Mouse (Mus musculus) kidney, embryonic 16.5 days (tissue): ENCODE measurements around the gene Tdrd7. TPM values are rescaled to one million over a fixed set of nuclear protein-coding genes. Genes with fewer than 3 reads are reported as not detected.

Experiments
- ATAC-seq: fragments of 200-750 bp; cut with Nextera tagmentation; 2 replicates; pipeline ENCODE4 v1.8.0; 2017; ENCODE audit warnings: moderate TSS enrichment; ENCODE audit not compliant: low FRiP score, low TSS enrichment
- H3K27ac ChIP-seq: fragments of 300-500 bp; sonication (generic); 2 replicates; pipeline ENCODE4 v1.5.1; 2014; ENCODE audit warnings: low read length
- H3K27me3 ChIP-seq: fragments of 300-500 bp; sonication (generic); 2 replicates; pipeline ENCODE4 v1.6.1; 2014; ENCODE audit warnings: low read length, control low read depth, mixed read lengths; ENCODE audit not compliant: insufficient read depth
- H3K36me3 ChIP-seq: fragments of 300-500 bp; sonication (generic); 2 replicates; pipeline ENCODE4 v1.6.1; 2014; ENCODE audit warnings: low read length, control low read depth, mixed read lengths; ENCODE audit not compliant: insufficient read depth
- H3K4me1 ChIP-seq: fragments of 300-500 bp; sonication (generic); 2 replicates; pipeline ENCODE4 v1.6.1; 2014; ENCODE audit warnings: low read length, control low read depth, mixed read lengths; ENCODE audit not compliant: insufficient read depth
- H3K4me2 ChIP-seq: fragments of 300-500 bp; sonication (generic); replicated peaks from 2 replicates; pipeline ENCODE4 v1.6.1; 2014; ENCODE audit warnings: low read depth, low read length
- H3K4me3 ChIP-seq: fragments of 300-500 bp; sonication (generic); 2 replicates; pipeline ENCODE4 v1.5.1; 2014; ENCODE audit warnings: mild to moderate bottlenecking, low read length
- H3K9ac ChIP-seq: fragments of 300-500 bp; sonication (generic); replicated peaks from 2 replicates; pipeline ENCODE4 v1.6.1; 2014; ENCODE audit warnings: low read length
- H3K9me3 ChIP-seq: fragments of 300-500 bp; sonication (generic); 2 replicates; pipeline ENCODE4 v1.6.1; 2016; ENCODE audit warnings: low read length, control low read depth
- WGBS: fragments of 180-500 bp; shearing (Covaris S2); extraction: QIAGEN DNeasy Blood & Tissue Kit; methylation state at CpG from one replicate; pipeline ENCODE4 v1.1.7; 2014; 5-methylcytosine and 5-hydroxymethylcytosine counted together
- polyA plus RNA-seq: library from polyadenylated mRNA; unstranded; fragments of >200 nt; fragmentation: Nextera tagmentation; extraction: Ambion mirVana; gene quantifications from 2 replicates; pipeline ENCODE4 v1.2.1, GENCODE M21; 2015

The Tdrd7 gene
- polyA plus RNA-seq, 1 experiment from 2014 or later, result 20.1 TPM

- Histone ChIP-seq H3K4me3 (peak overlapping the region; percentile 86), H3K27ac (peak overlapping the region; percentile 75), H3K9ac (peak overlapping the region; percentile 84), H3K4me2 (peak overlapping the region; percentile 88), H3K36me3 (no peaks in the 10 kb centered on the region), H3K9me3 (no peaks in the 10 kb centered on the region), H3K4me1 (peaks cover 20% of the 10 kb centered on the region), H3K27me3 (0 out of 2 replicates have a peak, but pooled peaks cover 3% of the 10 kb centered on the region)
- peak; percentile 98 for ATAC-seq
- WGBS, result 2% methylated on average over 48 of the region's 51 CpGs
Observed at GRCm38 (mm10) chr4:45971806-45972447, 6.8 kb downstream of the Tdrd7 start.

- H3K9ac ChIP-seq, result peak overlapping the region; percentile 84
- under 1% methylated on average over 33 of the region's 53 CpGs for WGBS
- peak overlapping the region; percentile 86 for H3K4me3 ChIP-seq
- peak overlapping the region; percentile 75 for H3K27ac ChIP-seq
- H3K9me3 ChIP-seq, result no peaks in the 10 kb centered on the region
- 0 out of 2 replicates have a peak, but pooled peaks cover 3% of the 10 kb centered on the region for H3K27me3 ChIP-seq
- H3K36me3 ChIP-seq, result no peaks in the 10 kb centered on the region
- peak overlapping the region; percentile 88 for H3K4me2 ChIP-seq
- ATAC-seq, result peak; percentile 86
- peaks cover 16% of the 10 kb centered on the region for H3K4me1 ChIP-seq
Observed at GRCm38 (mm10) chr4:45972448-45972854, 7.3 kb downstream of the Tdrd7 start.

GRCm38 (mm10) chr4:45972951-45973350 is 7.8 kb downstream of the Tdrd7 start:
- Histone ChIP-seq H3K9ac (peak overlapping the region; percentile 84), H3K4me1 (peaks cover 12% of the 10 kb centered on the region; the same call in 1 of the 2 replicates), H3K27me3 (0 out of 2 replicates have a peak, but pooled peaks cover 3% of the 10 kb centered on the region), H3K36me3 (no peaks in the 10 kb centered on the region), H3K9me3 (no peaks in the 10 kb centered on the region), H3K27ac (no peak overlapping the region), H3K4me2 (peak overlapping the region; percentile 88), H3K4me3 (peak overlapping the region; percentile 86)
- 32% methylated on average over 9 of the region's 9 CpGs for WGBS
- no peak for ATAC-seq

GRCm38 (mm10) chr4:45976931-45977667 is 12.0 kb downstream of the Tdrd7 start:
- Histone ChIP-seq H3K9me3 (no peaks in the 10 kb centered on the region), H3K9ac (no peak overlapping the region), H3K27ac (no peak overlapping the region), H3K4me3 (no peak overlapping the region), H3K36me3 (no peaks in the 10 kb centered on the region), H3K4me2 (no peak overlapping the region), H3K4me1 (peaks cover 7% of the 10 kb centered on the region; the same call in 1 of the 2 replicates), H3K27me3 (0 out of 2 replicates have a peak, but pooled peaks cover 3% of the 10 kb centered on the region)
- ATAC-seq, result no peak
- WGBS, result 80% methylated on average over 6 of the region's 6 CpGs

GRCm38 (mm10) chr4:45979916-45980315 is 14.8 kb downstream of the Tdrd7 start:
- 35% methylated on average over 2 of the region's 2 CpGs for WGBS
- no peak overlapping the region for H3K4me3 ChIP-seq
- H3K9ac ChIP-seq, result no peak overlapping the region
- no peaks in the 10 kb centered on the region for H3K9me3 ChIP-seq
- H3K4me1 ChIP-seq, result no peaks in the 10 kb centered on the region
- no peak overlapping the region for H3K4me2 ChIP-seq
- no peaks in the 10 kb centered on the region for H3K36me3 ChIP-seq
- no peak overlapping the region for H3K27ac ChIP-seq
- H3K27me3 ChIP-seq, result no peaks in the 10 kb centered on the region
- ATAC-seq, result no peak

- Histone ChIP-seq H3K4me2 (no peak overlapping the region), H3K36me3 (no peaks in the 10 kb centered on the region)
Observed at GRCm38 (mm10) chr4:45981054-45981453, 15.9 kb downstream of the Tdrd7 start.

GRCm38 (mm10) chr4:45990427-45991135 is 25.4 kb downstream of the Tdrd7 start:
- no peaks in the 10 kb centered on the region for H3K27me3 ChIP-seq
- H3K4me3 ChIP-seq, result no peak overlapping the region
- no peak for ATAC-seq
- H3K4me2 ChIP-seq, result no peak overlapping the region
- no peak overlapping the region for H3K9ac ChIP-seq
- H3K36me3 ChIP-seq, result peaks cover 10% of the 10 kb centered on the region; the same call in 1 of the 2 replicates
- peaks cover 4% of the 10 kb centered on the region; the same call in 1 of the 2 replicates for H3K4me1 ChIP-seq
- H3K9me3 ChIP-seq, result no peaks in the 10 kb centered on the region
- no peak overlapping the region for H3K27ac ChIP-seq
- 41% methylated on average over 6 of the region's 6 CpGs for whole genome bisulfite sequencing

More at GRCm38 (mm10) chr4:45981054-45981453, 15.9 kb downstream of the Tdrd7 start:
- H3K9me3 ChIP-seq, result no peaks in the 10 kb centered on the region
- no peak overlapping the region for H3K27ac ChIP-seq
- H3K4me3 ChIP-seq, result no peak overlapping the region
- H3K27me3 ChIP-seq, result no peaks in the 10 kb centered on the region
- H3K9ac ChIP-seq, result no peak overlapping the region
- ATAC-seq, result no peak
- no peaks in the 10 kb centered on the region for H3K4me1 ChIP-seq

GRCm38 (mm10) chr4:45998536-45998935 is 33.4 kb downstream of the Tdrd7 start:
- WGBS, result 93% methylated on average over 4 of the region's 4 CpGs

GRCm38 (mm10) chr4:46008142-46008793 is 43.1 kb downstream of the Tdrd7 start:
- ATAC-seq, result no peak
- Histone ChIP-seq H3K4me3 (no peak overlapping the region), H3K27ac (peak overlapping the region; percentile 11; the same call in 1 of the 2 replicates), H3K4me2 (no peak overlapping the region), H3K27me3 (no peaks in the 10 kb centered on the region), H3K36me3 (peaks cover 6% of the 10 kb centered on the region; the same call in 1 of the 2 replicates), H3K9ac (no peak overlapping the region), H3K9me3 (no peaks in the 10 kb centered on the region), H3K4me1 (no peaks in the 10 kb centered on the region)
- WGBS, result 87% methylated on average over 5 of the region's 5 CpGs

More at GRCm38 (mm10) chr4:45998536-45998935, 33.4 kb downstream of the Tdrd7 start:
- ATAC-seq, result no peak
- Histone ChIP-seq H3K4me3 (no peak overlapping the region), H3K27me3 (no peaks in the 10 kb centered on the region), H3K9ac (no peak overlapping the region), H3K4me1 (no peaks in the 10 kb centered on the region), H3K36me3 (0 out of 2 replicates have a peak, but pooled peaks cover 2% of the 10 kb centered on the region), H3K9me3 (no peaks in the 10 kb centered on the region), H3K27ac (no peak overlapping the region), H3K4me2 (no peak overlapping the region)
